Mouse (Mus musculus): ENCODE results near the gene Ms4a15. TPM values are rescaled to one million over a fixed set of nuclear protein-coding genes. Genes with fewer than 3 reads are reported as not detected.

Ms4a15 gene
- total and polyA plus RNA-seq, 3 experiments: 0.37 TPM; not detected in 2

DNA sequence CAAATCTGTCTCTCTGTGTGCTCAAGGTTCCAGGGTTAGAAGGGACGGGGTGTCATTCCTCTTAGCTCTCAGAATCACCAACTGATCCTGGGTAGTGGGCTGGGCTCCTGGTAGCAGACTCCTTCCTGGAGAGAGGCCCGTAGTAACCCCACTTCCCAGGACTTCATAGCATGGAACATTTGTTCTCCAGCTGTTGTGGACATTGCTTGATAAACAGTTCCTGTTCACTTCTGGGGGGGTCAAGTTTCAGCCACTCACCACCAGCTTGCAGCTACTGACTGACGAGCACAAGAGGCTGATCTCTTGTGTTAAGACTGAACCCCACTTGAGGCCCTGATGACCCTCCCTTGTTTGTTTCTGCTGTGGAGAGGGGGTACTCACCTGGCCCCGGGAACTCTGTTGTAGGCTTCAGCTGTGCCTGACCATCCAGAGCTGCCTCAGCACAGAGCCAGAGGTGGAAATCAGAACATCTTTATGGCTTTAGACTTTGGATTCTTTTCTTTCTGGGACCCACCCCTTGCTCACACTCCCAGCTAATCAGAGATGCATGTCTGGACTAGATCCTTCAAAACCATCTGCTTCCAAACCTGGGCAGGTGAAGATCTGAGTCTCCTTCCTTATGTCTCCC lies 18.7 kb downstream of the Ms4a15 start, which contains the start of gene Ms4a10:
TSS of gene Ms4a10 (minus strand) at position 433 of the 628 bp plus-strand sequence.
- in situ Hi-C loops (cut with MboI; ENCODE audit: low pct_ligation_motif_present, low pct_unique_long_range_greater_than_20kb, low sequenced_read_pairs) (no loop called here), dilution Hi-C loops (cut with MboI; ENCODE audit: extremely low pct_ligation_motif_present, extremely low pct_unique_long_range_greater_than_20kb, low sequenced_read_pairs) (no loop called here)

DNA sequence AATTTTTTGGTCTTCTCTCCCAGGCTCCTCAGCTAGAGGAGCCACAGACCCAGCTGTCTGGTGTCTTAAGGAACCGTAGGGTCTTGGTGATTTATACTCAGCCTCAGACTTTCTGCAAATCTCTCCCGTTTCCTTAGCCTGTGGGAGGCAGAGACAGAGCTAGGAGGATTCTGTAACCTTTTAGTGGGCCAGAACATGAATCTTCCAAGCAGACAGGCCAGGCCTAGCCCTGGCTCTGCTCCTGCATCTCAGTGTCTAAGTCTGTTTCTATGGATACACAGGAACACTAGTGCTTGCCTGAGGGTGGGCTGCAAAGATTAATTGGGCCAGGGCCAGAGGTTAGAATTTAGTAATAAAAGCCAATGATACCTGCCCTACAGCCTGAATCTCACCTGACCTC lies 19.9 kb downstream of the Ms4a15 start:
- Histone ChIP-seq H3K27ac (ENCODE audit: insufficient read depth, low read depth) (no peak overlapping the region), H3K36me3 (replicated peaks in 1 of 2; ENCODE audit: control insufficient read depth in 1 of 2, insufficient read depth in 1 of 2, low read length in 1 of 2) (no peaks in the 10 kb centered on the region), H3K79me2 (replicated peaks; ENCODE audit: control insufficient read depth, extremely low read depth, insufficient read depth, poor library complexity, severe bottlenecking) (no peaks in the 10 kb centered on the region), H3K4me3 (replicated peaks in 1 of 3; ENCODE audit: low read depth in 2 of 3, low read length in 2 of 3, poor library complexity in 1 of 3) (no peak overlapping the region), H3K4me2 (ENCODE audit: insufficient read depth, low read depth, poor library complexity, severe bottlenecking) (no peak overlapping the region), H3K9me3 (replicated peaks; ENCODE audit: low read length) (peaks cover 9% of the 10 kb centered on the region), H3K9ac (ENCODE audit: insufficient read depth, low read depth) (no peak overlapping the region), H3K27me3 (replicated peaks) (peaks cover 35% of the 10 kb centered on the region), H3K4me1 (ENCODE audit: control insufficient read depth in 1 of 2, insufficient read depth in 2 of 2) (no peaks in the 10 kb centered on the region)
- dilution Hi-C loops (cut with MboI; ENCODE audit: extremely low pct_ligation_motif_present, extremely low pct_unique_long_range_greater_than_20kb, low sequenced_read_pairs) (no loop called here), in situ Hi-C loops (cut with MboI; ENCODE audit: low pct_ligation_motif_present, low pct_unique_long_range_greater_than_20kb, low sequenced_read_pairs) (no loop called here)
- TF ChIP-seq MAFK (IDR thresholded peaks at IDR 0.05; ENCODE audit: insufficient replicate concordance, low read length) (no peak), ELF1 (IDR thresholded peaks at IDR 0.05; ENCODE audit: low read depth, low read length) (no peak), TBP (conservative IDR thresholded peaks at IDR 0.05; ENCODE audit: low read depth, low read length) (no peak), RAD21 (IDR thresholded peaks at IDR 0.05; ENCODE audit: low read depth, low read length) (no peak), RCOR1 (conservative IDR thresholded peaks at IDR 0.05; ENCODE audit: low read depth, low read length) (no peak), MYC (IDR thresholded peaks at IDR 0.05; ENCODE audit: low read depth, low read length) (no peak), EP300 (IDR thresholded peaks at IDR 0.05; ENCODE audit: low read length) (no peak), GABPA (IDR thresholded peaks at IDR 0.05; ENCODE audit: insufficient replicate concordance, low read depth, low read length) (no peak), ETS1 (conservative IDR thresholded peaks at IDR 0.05; ENCODE audit: low read depth, low read length) (no peak), ZKSCAN1 (IDR thresholded peaks at IDR 0.05; ENCODE audit: borderline replicate concordance, low read depth, low read length) (no peak), SMC3 (IDR thresholded peaks at IDR 0.05; ENCODE audit: low read depth, low read length) (no peak), NELFE (IDR thresholded peaks at IDR 0.05; ENCODE audit: low read depth, low read length) (no peak), ZC3H11A (IDR thresholded peaks at IDR 0.05; ENCODE audit: low read depth, low read length) (no peak), ZNF384 (IDR thresholded peaks at IDR 0.05; ENCODE audit: low read depth, low read length) (no peak), MXI1 (IDR thresholded peaks at IDR 0.05; ENCODE audit: low read depth, low read length) (no peak), SIN3A (IDR thresholded peaks at IDR 0.05; ENCODE audit: low read length) (no peak), USF1 (IDR thresholded peaks at IDR 0.05; ENCODE audit: low read depth, low read length) (no peak), POLR2A (IDR thresholded peaks at IDR 0.05; ENCODE audit: low read depth, low read length) (no peak), JUND (conservative IDR thresholded peaks at IDR 0.05; ENCODE audit: low read depth, low read length) (no peak)
- no peak for DNase-seq (ENCODE audit: extremely low read depth)

More for the DNA sequence above, 18.7 kb downstream of the Ms4a15 start, which contains the start of gene Ms4a10:
- peaks cover 9% of the 10 kb centered on the region for H3K9me3 ChIP-seq (replicated peaks; ENCODE audit: low read length)
- no peaks in the 10 kb centered on the region for H3K36me3 ChIP-seq (replicated peaks in 1 of 2; ENCODE audit: control insufficient read depth in 1 of 2, insufficient read depth in 1 of 2, low read length in 1 of 2)
- H3K9ac ChIP-seq (ENCODE audit: insufficient read depth, low read depth): no peak within 1 kb of the TSS
- no peak within 1 kb of the TSS for H3K4me3 ChIP-seq (replicated peaks in 1 of 3; ENCODE audit: low read depth in 2 of 3, low read length in 2 of 3, poor library complexity in 1 of 3)
- H3K4me1 ChIP-seq (ENCODE audit: control insufficient read depth in 1 of 2, insufficient read depth in 2 of 2): peaks cover 0 to 5% of the 10 kb centered on the region in 2 experiments; a peak in 3 of 4 replicates
- H3K79me2 ChIP-seq (replicated peaks; ENCODE audit: control insufficient read depth, extremely low read depth, insufficient read depth, poor library complexity, severe bottlenecking): no peaks in the 10 kb centered on the region
- no peak for DNase-seq (ENCODE audit: extremely low read depth)
- H3K4me2 ChIP-seq (ENCODE audit: insufficient read depth, low read depth, poor library complexity, severe bottlenecking): no peak within 1 kb of the TSS
- H3K27ac ChIP-seq (ENCODE audit: insufficient read depth, low read depth): no peak within 1 kb of the TSS
- TF ChIP-seq MAFK (IDR thresholded peaks at IDR 0.05; ENCODE audit: insufficient replicate concordance, low read length) (no peak), PAX5 (IDR thresholded peaks at IDR 0.05; ENCODE audit: low read length) (no peak), MXI1 (IDR thresholded peaks at IDR 0.05; ENCODE audit: low read depth, low read length) (no peak), ETS1 (conservative IDR thresholded peaks at IDR 0.05; ENCODE audit: low read depth, low read length) (no peak), USF1 (IDR thresholded peaks at IDR 0.05; ENCODE audit: low read depth, low read length) (no peak), ZMIZ1 (IDR thresholded peaks at IDR 0.05; ENCODE audit: low read depth, low read length) (no peak)
- peaks cover 26% of the 10 kb centered on the region for H3K27me3 ChIP-seq (replicated peaks)

Data from CH12.LX (cell line).